Mouse (Mus musculus): Measurements from ENCODE around the gene G6pc3.
A peak's percentile ranks its signal among the peaks of the same experiment; 100 is the strongest.

Gene G6pc3

GRCm38 (mm10) chr11:102190848-102191247, 1.4 kb downstream of the G6pc3 start:
- DNase-seq: no peak

GRCm38 (mm10) chr11:102193657-102194440, 4.4 kb downstream of the G6pc3 start:
- DNase-seq: no peak

DNA sequence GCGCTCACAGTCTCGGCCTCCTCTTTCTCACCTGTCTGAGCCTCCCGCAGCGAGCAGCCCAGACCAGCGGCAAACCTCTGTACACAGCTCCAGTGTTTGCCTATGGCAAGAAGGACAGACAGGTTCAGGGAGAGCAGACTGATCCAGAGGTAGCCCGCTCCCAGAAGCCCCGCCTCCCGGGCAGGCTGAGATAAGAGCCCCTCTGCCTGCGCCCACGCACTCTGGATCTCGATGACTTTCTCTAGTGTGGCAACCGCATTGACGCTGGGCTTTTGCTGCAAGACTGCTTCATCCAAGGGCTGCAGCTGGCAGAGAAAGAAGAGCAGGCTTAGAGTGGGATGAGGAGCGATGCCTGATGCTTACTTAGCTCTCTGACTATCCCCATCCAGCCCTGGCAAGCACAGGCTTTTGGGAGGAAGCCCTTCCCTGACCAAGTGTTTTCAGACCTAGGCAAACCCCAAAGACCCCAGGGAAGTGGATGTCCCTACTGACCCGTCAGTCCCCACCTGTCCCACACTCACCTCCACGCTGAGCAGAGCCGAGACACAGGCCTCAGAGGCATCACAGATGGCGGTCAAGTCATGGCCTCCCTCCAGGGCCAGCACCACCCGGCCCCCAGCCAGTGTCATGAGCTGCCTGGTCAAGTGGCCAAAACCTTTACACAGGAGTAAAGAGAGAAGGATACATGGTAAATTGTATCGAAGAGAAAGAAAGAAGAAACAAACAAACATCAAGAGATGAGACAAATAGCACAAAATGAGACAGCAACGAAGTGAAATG, 6.8 kb downstream of the G6pc3 start:
- DNase-seq: peak; percentile 44 to 46

- DNase-seq: no peak
These were observed 8.8 kb downstream of the G6pc3 start for GRCm38 (mm10) chr11:102198245-102198644.

GRCm38 (mm10) chr11:102199856-102200255, 10.4 kb downstream of the G6pc3 start:
- DNase-seq: no peak

GRCm38 (mm10) chr11:102201408-102201821, 12.0 kb downstream of the G6pc3 start:
- no peak for DNase-seq

DNA sequence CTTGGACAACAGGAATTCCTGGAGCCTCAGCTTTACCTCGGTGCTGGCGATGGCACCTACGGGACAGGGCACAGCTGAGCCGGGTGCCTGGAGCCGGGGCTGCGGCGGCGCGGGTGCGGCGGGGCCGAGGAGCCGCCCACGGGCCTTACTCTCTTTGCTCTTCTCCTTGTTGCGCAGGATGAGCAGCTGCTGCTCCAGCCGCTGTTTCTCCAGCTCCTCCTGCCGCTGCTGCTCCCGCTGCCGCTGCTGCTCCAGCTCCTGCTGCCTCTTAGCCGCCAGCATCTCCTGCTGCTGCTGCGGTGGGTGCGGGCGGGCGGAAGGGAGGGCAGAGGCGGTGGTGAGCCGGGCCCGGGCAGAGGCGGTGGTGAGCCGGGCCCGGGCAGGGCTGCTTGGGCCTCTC, 17.1 kb downstream of the G6pc3 start:
- DNase-seq: no peak

DNA sequence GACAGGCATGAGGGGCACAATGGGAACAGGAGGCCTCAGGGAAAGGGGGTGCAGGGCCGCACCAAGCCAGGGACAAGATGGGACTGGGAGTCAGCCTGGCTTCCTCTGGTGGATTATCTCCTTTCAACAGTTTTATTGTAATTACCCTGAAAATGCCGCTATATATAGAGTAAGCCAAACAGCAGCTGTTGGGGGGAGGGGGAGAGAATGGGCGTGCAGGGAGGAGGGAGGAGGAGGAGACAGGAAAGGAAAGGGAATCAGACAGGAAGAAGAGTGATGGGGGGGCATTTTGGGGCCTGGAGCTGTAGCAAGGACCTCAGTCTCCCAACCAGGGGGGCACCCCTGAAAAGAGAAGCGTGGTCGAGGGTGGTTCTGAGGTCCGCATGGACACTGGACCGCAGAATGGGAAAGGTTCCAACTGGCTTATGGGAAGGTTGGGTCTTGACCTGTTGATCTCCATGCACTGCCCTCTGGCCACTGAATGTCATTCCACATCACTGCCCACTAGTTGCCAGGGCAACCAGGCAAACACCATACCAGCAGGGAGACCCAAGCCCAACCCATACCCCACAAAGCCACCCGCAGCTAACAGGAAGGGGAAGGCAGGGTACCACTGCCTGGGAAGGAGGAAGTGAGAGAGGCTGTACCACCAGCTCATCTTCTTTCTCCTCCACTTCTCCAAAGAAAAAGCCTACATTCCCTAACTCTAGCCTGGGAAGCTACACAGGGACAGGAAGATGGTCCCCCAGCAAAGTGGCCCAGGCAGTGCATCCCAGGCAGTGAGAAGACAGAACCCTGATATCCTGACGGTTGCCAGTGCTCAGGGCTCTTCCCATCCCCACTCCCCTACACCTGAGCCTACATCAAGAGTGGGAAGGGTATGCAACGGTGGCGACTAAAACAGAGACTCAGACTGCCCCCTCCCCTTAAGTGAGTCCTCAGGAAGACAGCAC, 18.7 kb downstream of the G6pc3 start:
- no peak for DNase-seq

GRCm38 (mm10) chr11:102208846-102209245, 19.4 kb downstream of the G6pc3 start:
- DNase-seq: no peak

- peak; percentile 70 to 78 for DNase-seq
These were observed 20.3 kb downstream of the G6pc3 start for GRCm38 (mm10) chr11:102209742-102210141.

- DNase-seq: no peak
These were observed 20.8 kb downstream of the G6pc3 start for GRCm38 (mm10) chr11:102210185-102210584.

DNA sequence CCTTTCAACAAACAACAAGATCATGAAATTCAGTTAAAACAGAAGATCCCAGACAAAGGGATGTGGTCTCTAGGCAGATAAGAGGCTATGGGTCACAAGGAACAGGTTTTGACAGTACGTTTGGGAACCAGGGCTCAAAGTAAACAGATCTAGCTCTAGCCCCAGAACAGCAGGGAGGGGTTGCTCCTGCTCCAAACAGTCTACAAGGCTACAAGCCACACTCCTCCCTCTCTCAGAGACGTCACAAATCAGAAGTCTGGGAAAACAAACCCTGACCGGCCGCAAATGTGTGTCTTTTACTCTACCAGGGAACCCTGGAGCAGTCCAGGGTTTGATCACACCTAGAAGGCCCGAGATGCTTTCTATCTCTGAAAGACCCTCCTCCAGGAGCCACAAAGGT, 21.6 kb downstream of the G6pc3 start:
- no peak for DNase-seq

GRCm38 (mm10) chr11:102211936-102212341, 22.5 kb downstream of the G6pc3 start:
- DNase-seq: no peak

DNA sequence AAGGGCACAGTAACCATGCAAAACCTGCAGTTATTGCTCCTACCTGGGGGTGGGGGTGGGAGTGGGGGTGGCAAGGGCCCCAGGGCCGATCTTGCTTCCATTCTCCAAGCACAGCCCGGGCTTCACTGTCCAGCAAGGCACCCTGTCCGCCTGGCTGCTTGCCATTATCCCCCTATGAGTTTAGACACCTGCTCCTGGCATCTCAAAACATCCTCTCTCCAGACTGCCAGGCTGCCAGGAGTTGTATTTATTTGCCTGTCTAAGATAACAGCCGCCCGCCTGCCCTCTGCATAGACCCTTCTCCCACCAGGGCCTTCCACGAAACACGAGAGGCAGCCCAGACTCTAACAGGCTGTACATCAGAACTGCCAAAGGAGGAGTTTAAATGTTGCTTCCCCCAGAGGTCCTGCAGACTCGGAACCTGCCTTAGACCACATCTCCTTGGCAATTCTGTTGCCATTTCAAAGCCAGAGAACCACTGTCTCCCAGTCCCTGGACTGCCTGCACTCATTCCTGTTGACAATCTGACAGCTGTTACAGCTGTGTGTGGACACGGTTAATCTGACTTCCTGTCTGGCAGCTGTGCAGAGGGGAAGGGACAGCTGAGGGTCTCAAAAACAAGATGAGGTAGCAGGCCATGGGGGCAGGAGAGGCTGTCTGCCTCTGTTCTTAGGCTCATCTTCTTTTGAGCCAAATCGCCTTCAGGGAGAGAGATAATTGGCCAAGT, 25.2 kb downstream of the G6pc3 start:
- peak; percentile 4 to 54 for DNase-seq

DNA sequence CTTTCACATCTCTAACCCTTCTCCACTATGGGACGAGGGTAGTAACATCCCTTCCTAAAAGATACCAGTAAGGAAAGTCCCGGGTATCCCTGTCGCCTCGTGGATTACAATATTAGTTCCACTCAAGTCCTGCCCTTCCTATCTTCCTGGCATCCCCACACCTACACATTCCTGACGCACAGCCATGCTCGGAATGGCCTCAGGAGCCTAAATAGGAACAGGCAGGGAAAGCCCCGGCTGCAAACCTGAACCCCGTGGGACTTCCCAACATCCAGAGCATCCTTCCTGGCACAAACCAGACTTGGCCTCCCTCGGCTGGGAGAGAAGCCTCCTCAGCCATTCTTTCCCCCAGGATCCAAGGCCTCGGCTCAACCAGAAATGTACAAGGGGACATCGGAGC, 26.1 kb downstream of the G6pc3 start:
- DNase-seq: peak in 1 of 2 experiments; percentile 13

DNA sequence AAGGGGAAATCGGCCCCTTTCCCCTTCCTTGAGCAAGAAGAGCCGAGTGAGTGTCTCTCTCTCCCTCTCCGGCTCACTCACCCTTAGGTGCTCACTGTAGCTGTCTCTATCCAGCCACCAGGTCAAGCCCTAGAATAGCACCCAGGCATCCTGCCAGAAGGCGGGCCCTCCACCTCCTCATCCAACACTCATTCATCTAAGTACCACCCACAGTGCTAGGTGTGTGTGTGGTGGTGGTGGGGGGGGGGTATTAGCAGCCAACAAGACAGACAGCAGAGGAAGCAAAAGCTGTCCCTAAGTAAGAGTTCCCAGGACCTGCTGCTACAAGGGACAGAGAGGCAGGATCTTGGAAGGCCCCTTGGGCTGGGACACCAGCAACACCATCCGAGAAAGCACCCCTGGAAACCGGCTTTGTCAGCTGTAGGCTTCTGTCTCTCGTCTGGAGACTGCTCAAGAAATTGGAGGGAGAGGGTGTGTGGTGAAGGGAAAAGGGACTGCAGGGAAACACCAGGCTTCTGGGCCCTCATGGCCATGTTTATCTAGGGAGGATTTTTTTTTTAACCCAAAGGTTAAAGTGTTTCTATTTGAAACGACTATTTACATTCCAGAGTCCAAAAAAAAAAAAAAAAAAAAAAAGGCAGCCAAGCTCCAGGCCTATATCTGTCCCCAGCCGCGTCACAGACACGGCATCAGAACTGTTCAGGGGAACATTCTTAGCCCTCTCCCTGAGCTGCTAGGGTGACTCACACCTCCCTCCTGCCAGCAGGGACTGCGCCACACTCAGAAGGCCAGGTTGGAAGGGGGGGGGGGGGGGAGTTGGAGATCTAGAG, 26.9 kb downstream of the G6pc3 start:
- peak; percentile 58 to 82 for DNase-seq

DNA sequence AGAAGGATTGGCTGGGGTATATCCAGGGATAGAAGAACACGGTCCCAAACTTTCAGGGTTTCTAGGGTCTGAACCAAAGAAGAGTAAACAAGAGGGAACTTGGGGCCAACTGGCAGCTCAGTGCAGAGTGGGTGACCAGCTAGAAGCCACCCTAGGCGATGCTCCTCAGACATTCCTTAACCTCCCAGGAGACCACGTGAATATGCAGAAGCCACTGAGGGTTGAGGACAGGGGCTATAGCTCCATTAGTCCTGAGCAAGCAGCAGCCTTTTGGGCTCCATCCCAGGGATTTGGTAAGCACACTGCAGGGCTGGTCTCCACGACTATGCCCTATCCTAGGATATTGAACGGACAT, 27.4 kb downstream of the G6pc3 start:
- DNase-seq: peak in 1 of 2 experiments; percentile 41

GRCm38 (mm10) chr11:102217396-102217795, 28.0 kb downstream of the G6pc3 start:
- DNase-seq: peak; percentile 54 to 57

- DNase-seq: no peak
These were observed 28.5 kb downstream of the G6pc3 start for GRCm38 (mm10) chr11:102217876-102218430.

DNA sequence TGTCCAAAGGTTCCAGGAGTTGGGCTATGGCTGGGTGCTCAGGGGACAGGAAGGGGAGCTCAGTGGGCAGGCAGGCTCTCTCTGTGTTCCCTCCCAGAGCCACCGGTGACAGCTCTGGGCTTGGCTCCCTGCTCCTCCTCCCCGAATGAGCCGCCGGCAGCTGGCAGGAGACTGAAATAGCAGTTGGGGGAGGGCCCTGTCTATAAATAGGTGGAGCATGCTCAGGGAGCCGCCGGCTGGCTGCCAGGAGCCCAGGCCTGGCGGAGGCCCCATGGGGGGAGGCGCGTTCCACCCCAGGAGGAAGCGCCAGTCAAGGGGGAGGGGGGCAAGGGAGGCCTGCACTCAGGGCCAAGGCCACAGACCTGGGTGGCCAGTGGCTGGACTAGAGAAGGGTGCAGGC, 29.4 kb downstream of the G6pc3 start:
- DNase-seq: peak; percentile 95 to 96
